Mouse (Mus musculus) limb, embryonic 11.5 days (tissue): Measurements from ENCODE around the gene Chrd. TPM values are rescaled to one million over a fixed set of nuclear protein-coding genes. Genes with fewer than 3 reads are reported as not detected.

Source experiments
- ATAC-seq: fragments of 200-750 bp; cut with Nextera tagmentation; 2 replicates; pipeline ENCODE4 v1.8.0; 2017; ENCODE audit warnings: low read depth; ENCODE audit not compliant: insufficient number of reproducible peaks, low FRiP score, low TSS enrichment
- DNase-seq: peaks from one replicate; pipeline ENCODE4 v3.0.0-alpha.2; 2015; ENCODE audit warnings: low spot score
- H3K27ac ChIP-seq: fragments of 300-500 bp; sonication (generic); replicated peaks from 2 replicates; pipeline ENCODE4 v1.5.1; 2014; ENCODE audit warnings: low read depth, mild to moderate bottlenecking, low read length
- H3K27me3 ChIP-seq: fragments of 300-500 bp; sonication (generic); 2 replicates; pipeline ENCODE4 v1.6.1; 2014; ENCODE audit warnings: mild to moderate bottlenecking, low read length, mixed read lengths; ENCODE audit not compliant: control insufficient read depth, insufficient read depth
- H3K36me3 ChIP-seq: fragments of 300-500 bp; sonication (generic); 2 replicates; pipeline ENCODE4 v1.6.1; 2014; ENCODE audit warnings: mild to moderate bottlenecking, low read length, moderate library complexity, mixed read lengths; ENCODE audit not compliant: control insufficient read depth, insufficient read depth
- H3K4me1 ChIP-seq: fragments of 300-500 bp; sonication (generic); 2 replicates; pipeline ENCODE4 v1.6.1; 2014; ENCODE audit warnings: low read length, mixed read lengths; ENCODE audit not compliant: control insufficient read depth, insufficient read depth
- H3K4me2 ChIP-seq: fragments of 300-500 bp; sonication (generic); 2 replicates; pipeline ENCODE4 v1.6.1; 2014; ENCODE audit warnings: low read depth, mild to moderate bottlenecking, moderate library complexity; ENCODE audit not compliant: severe bottlenecking
- H3K4me3 ChIP-seq: fragments of 300-500 bp; sonication (generic); 2 replicates; pipeline ENCODE4 v1.5.1; 2014; ENCODE audit warnings: low read depth, low read length
- H3K9ac ChIP-seq: fragments of 300-500 bp; sonication (generic); 2 replicates; pipeline ENCODE4 v1.6.1; 2014; ENCODE audit warnings: mild to moderate bottlenecking, low read length
- H3K9me3 ChIP-seq: fragments of 300-500 bp; sonication (generic); 2 replicates; pipeline ENCODE4 v1.6.1; 2016; ENCODE audit warnings: low read length; ENCODE audit not compliant: control insufficient read depth
- WGBS: fragments of 180-500 bp; shearing (Covaris S2); extraction: QIAGEN DNeasy Blood & Tissue Kit; methylation state at CpG from one replicate; pipeline ENCODE4 v1.1.7; 2014; 5-methylcytosine and 5-hydroxymethylcytosine counted together
- polyA plus RNA-seq: library from polyadenylated mRNA; unstranded; fragments of >200 nt; fragmentation: Nextera tagmentation; extraction: Ambion mirVana; gene quantifications from 2 replicates; pipeline ENCODE4 v1.2.1, GENCODE M21; 2014

Gene Chrd
- polyA plus RNA-seq, 1 experiment from 2014 or later, result 2.0 TPM

DNA sequence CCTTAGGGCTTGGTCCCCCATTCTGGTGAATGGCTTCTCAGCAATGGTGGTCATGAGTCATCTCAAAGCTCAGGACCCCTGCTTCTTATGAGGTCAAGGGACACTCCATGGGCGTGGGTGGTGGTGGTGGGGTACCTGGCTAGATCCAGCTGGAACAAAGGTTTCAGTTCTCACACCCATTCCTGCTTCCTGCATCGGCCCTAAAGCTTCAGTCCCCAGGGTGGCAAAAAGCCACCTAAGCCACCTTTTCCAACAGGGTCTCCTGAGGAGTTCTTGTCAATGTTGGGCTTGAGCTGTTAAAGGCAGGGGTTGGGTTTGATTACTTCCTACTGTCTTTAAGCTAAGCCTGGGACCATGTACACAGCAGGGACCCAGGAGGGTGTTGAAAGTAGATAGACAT, 17.8 kb upstream of the Chrd start:
- peak overlapping the region; percentile 49 for H3K4me3 ChIP-seq
- H3K9me3 ChIP-seq, result no peaks in the 10 kb centered on the region
- H3K27ac ChIP-seq, result no peak overlapping the region
- peaks cover 11% of the 10 kb centered on the region for H3K36me3 ChIP-seq
- DNase-seq, result no peak
- peak overlapping the region; percentile 72 for H3K4me2 ChIP-seq
- peaks cover 22% of the 10 kb centered on the region for H3K4me1 ChIP-seq
- no peak overlapping the region; the same call in 1 of the 2 replicates for H3K9ac ChIP-seq
- no peak for ATAC-seq
- H3K27me3 ChIP-seq, result no peaks in the 10 kb centered on the region
- 59% methylated on average over 2 of the region's 2 CpGs for WGBS

DNA sequence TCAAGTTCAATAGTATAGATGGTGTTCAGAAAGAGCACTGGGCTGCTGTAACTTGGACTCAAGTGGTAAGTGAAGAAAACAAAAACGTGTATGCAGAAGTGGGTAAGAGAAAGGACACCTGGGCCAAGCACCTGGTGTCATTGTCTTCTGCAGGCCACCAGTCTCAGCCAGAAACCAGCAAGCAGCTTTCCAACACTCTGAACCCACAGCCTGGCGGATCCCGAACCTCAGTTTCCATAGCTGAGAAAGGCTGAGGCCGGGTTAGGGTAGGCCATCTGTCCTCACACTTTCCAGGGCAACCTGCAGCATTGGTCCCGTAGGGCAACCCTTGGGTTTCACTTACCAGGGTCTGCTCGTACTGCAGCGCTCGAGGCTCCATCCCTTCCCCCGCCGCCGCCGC, 17.4 kb upstream of the Chrd start:
- H3K27me3 ChIP-seq, result no peaks in the 10 kb centered on the region
- WGBS, result 2% methylated on average over 12 of the region's 12 CpGs
- peaks cover 22% of the 10 kb centered on the region for H3K4me1 ChIP-seq
- DNase-seq (no peak), ATAC-seq (no peak; the same call in 1 of the 2 replicates)
- H3K4me2 ChIP-seq, result peak overlapping the region; percentile 72
- no peaks in the 10 kb centered on the region for H3K9me3 ChIP-seq
- peak overlapping the region; percentile 49 for H3K4me3 ChIP-seq
- peak overlapping the region; percentile 68 for H3K27ac ChIP-seq
- H3K9ac ChIP-seq, result peak overlapping the region; percentile 70
- H3K36me3 ChIP-seq, result peaks cover 9% of the 10 kb centered on the region; the same call in 1 of the 2 replicates

DNA sequence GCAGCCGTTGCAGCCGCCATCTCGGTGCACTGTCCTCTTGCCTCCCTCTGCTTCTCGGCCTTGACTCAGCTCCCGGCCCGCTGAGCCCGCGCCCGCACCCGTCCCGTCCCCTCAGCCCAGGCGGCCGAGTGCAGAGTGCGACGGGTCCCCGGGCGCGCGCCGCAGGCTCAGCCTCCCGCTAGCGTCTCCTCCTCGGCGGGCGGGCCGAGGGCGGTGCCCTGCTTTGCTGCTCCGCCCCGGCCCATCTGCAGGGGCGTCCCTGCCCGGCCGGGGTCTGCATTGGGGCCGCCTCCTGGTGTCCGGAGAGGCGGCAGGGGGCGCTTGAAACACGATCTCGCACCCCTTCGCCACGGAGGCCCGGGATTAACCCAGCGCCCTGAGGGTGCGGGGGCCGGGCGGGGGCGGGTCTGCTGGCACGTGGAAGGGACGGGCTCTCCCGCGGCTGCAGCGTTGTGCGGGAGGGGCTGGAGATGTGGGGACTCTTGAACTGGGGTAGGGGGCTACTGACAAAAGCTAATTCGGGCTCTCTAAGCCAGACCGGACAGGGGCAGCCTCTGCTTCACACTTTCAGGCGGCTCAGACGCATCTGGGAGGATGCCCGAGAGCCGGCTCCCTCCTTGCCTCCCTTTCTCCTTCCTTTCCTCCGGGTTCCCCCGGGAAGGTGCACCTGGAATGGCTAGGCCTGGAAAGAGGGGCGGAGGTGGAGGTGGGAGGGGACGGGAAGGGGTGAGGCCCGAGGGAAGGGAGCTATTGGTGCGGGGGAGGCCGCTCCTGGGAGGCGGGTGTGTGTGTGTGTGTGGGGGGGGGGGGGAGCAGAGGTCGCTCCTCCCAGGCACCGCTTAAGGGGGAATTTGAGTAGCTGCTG, 16.7 kb upstream of the Chrd start:
- H3K9me3 ChIP-seq, result no peaks in the 10 kb centered on the region
- ATAC-seq (peak; percentile 83), DNase-seq (peak; percentile 91)
- peak overlapping the region; percentile 49 for H3K4me3 ChIP-seq
- H3K27me3 ChIP-seq, result no peaks in the 10 kb centered on the region
- H3K9ac ChIP-seq, result peak overlapping the region; percentile 70
- peak overlapping the region; percentile 68 for H3K27ac ChIP-seq
- H3K4me1 ChIP-seq, result peaks cover 22% of the 10 kb centered on the region
- under 1% methylated on average over 65 of the region's 68 CpGs for WGBS
- peak overlapping the region; percentile 72 for H3K4me2 ChIP-seq
- peaks cover 4% of the 10 kb centered on the region; the same call in 1 of the 2 replicates for H3K36me3 ChIP-seq

DNA sequence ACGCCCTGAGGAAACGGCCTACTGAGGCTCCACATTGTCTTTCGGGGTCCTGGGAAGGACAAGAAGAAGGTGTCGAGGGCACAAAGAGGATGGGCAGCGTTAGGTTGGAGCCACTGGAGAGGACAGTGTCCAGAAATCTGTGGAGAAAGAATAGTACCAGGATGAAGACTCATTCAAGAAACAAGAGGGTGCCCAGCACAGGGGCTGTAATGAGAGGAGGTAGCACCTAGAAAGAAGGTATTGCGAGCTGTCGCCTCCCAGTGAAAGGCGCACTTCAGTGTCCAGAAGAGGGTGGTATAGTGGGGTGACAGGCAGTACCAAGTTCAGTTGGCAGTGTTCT, 16.1 kb upstream of the Chrd start:
- Histone ChIP-seq H3K27me3 (no peaks in the 10 kb centered on the region), H3K9me3 (no peaks in the 10 kb centered on the region), H3K9ac (peak overlapping the region; percentile 54), H3K4me2 (peak overlapping the region; percentile 72), H3K4me3 (peak overlapping the region; percentile 49), H3K27ac (peak overlapping the region; percentile 68), H3K4me1 (peaks cover 22% of the 10 kb centered on the region), H3K36me3 (no peaks in the 10 kb centered on the region; the same call in 1 of the 2 replicates)
- peak; percentile 10; the same call in 1 of the 2 replicates for ATAC-seq
- WGBS, result under 1% methylated on average over 8 of the region's 8 CpGs
- DNase-seq, result no peak

DNA sequence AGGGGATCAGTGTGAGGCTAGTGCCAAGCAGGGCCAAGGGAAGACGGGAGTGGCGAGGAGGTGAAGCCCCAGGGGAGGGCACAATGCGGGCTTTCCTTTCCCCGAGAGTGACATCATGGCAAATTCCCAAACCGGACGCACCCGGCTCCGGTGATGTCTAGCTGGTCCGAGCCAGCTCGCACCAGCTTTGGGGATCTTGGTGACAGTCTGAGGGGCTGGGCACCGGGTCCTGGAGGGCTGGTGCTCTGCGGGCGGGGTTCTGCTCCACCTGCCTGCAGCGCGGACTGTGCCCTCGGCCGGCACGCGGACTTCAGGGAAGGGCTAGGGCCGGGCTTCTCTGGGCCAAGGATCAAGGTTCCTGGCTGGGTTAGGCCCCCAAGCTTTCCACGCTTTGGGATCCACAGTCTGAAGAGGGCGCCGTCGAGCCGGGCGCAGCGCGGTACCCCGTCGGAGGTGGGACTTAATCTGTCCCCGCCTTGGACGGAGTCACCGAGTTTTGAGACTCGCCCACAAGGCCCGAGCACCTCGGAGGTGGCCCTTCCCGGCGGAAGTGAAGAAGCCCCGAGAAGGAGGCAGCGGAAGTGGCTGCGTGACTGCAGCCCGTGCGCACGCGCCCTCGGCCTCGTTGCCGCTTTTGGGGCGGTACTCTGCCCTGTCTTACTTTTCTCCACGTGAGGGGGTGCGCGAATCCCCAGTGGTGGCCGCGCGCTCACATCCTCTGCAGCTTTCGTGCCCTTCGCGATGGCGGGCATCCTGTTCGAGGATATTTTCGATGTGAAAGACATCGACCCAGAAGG, 15.5 kb upstream of the Chrd start, which contains the start of the genes Polr2h and Clcn2:
Gene Polr2h, plus strand, starts transcription at position 485 of the 797 bp plus-strand sequence.
Gene Clcn2, minus strand, starts transcription at position 566 of the 797 bp plus-strand sequence.
- Histone ChIP-seq H3K9ac (peak within 1 kb of the TSS; percentile 70), H3K4me3 (peak within 1 kb of the TSS; percentile 49), H3K4me1 (peaks cover 22% of the 10 kb centered on the region), H3K27ac (peak within 1 kb of the TSS; percentile 68), H3K9me3 (no peaks in the 10 kb centered on the region), H3K4me2 (peak within 1 kb of the TSS; percentile 72), H3K36me3 (no peaks in the 10 kb centered on the region; the same call in 1 of the 2 replicates), H3K27me3 (no peaks in the 10 kb centered on the region)
- 0% methylated on average over 62 of the region's 62 CpGs for WGBS
- ATAC-seq, result peak; percentile 81
- DNase-seq, result peak; percentile 94

DNA sequence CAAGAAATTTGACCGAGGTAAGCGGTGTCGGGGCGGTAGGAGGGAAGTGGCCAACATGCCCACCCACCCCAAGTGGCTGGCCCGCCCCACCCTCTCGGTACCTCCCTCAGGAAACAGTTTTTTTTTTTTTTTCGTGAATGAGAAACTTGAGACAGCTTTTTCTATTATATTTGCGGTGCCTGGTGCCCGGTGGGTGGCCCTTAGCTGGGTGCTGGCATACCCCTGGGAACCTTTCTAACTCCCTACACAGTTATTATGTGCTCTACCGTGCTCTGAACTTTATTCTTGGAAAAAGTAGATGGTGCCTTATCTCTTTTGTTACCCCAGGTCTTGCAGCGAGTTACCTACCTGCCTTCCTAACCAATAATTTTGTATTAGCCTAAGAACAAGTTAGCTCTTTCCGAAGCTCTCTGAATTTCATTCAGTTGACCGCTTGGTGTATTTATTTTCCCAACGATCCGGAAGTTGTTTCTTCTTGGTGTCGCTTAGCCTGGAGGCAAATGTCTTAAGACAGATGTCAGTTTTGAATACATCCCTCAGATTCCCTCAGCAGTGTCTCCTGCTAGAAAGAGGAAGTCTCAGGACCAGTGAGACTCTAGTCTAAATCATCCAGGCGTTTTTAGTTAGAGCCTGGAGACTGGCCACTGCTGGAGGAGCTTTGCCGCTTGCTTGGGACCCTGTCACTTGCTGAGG, 14.8 kb upstream of the Chrd start:
- Histone ChIP-seq H3K9me3 (no peaks in the 10 kb centered on the region), H3K4me3 (peak overlapping the region; percentile 49), H3K9ac (peak overlapping the region; percentile 54), H3K4me1 (peaks cover 22% of the 10 kb centered on the region), H3K4me2 (peak overlapping the region; percentile 72), H3K27me3 (no peaks in the 10 kb centered on the region), H3K36me3 (no peaks in the 10 kb centered on the region; the same call in 1 of the 2 replicates), H3K27ac (no peak overlapping the region; the same call in 1 of the 2 replicates)
- ATAC-seq (peak; percentile 20), DNase-seq (no peak)
- 3% methylated on average over 18 of the region's 18 CpGs for WGBS

DNA sequence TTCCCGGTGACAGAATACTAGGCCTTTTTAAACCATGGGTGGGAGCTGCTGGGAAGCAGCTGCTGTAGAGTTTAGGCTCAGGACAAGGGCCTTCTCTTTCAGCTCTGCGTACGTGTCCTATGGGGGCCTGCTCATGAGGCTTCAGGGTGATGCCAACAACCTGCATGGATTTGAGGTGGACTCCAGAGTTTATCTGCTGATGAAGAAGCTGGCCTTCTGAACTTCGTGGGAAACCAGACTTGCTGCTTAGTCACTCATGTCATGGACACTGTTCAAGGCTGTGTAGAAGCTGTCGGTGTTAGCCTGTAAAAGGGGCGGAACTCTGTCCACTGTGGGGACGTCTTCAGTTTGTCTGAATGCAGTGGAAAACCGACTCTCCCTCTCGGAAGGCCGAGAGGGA, 11.1 kb upstream of the Chrd start:
- ATAC-seq (no peak), DNase-seq (no peak)
- Histone ChIP-seq H3K4me2 (no peak overlapping the region), H3K36me3 (no peaks in the 10 kb centered on the region; the same call in 1 of the 2 replicates), H3K4me3 (no peak overlapping the region), H3K27ac (no peak overlapping the region), H3K9me3 (no peaks in the 10 kb centered on the region), H3K27me3 (no peaks in the 10 kb centered on the region), H3K4me1 (peaks cover 8% of the 10 kb centered on the region; the same call in 1 of the 2 replicates), H3K9ac (no peak overlapping the region)
- WGBS, result 84% methylated on average over 10 of the region's 10 CpGs
